Mouse (Mus musculus) embryo, embryonic 9.5 days (tissue): Measurements from ENCODE around the gene Cux1.
A peak's percentile ranks its signal among the peaks of the same experiment; 100 is the strongest.

Source experiments
- DNase-seq: peaks from one replicate; pipeline ENCODE4 v3.0.0-alpha.2; 2017; ENCODE audit errors: extremely low spot score

Gene Cux1

GRCm38 (mm10) chr5:136566812-136567175 lies 496 bp downstream of the Cux1 start:
- DNase-seq, result no peak

DNA sequence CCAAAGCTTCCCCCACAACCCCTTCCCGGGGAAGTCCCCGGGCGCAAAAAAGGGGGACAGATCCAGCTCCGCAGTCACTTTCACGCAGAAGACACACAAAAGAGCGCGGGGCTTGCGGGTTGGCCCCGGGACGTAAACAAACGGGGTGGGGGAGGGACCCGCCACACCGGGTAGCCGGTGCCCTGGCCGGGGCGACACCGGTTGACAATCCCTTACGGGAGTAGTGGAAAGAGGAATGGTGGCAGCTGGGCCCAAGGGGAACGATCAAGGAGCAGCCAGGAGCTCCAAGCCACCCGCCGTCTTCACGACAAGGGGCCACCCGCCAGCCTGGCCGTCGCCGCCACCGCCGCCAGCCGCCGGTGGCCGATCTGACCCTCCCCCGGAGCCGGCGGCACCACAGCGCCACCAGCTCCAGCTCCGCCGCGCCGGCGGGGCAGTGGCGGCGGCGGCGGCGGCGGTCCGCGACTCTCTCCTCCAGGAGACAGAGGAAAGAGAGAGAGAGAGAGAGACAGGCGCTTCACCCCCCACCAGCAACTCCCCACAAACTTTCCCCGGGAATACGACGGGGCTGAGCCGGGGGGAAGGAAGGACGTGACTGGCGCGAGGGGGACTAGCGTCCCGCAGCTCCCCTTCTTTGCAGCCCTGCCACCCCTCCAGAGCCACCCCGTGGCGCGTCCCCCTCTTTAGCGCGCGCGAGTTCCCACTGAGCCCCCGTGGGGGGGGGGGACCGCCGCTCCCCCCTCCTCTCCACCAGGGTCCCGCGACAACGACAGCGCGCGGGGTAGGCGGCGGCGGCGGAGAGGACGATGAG lies 1.1 kb downstream of the Cux1 start:
- DNase-seq, result peak; percentile 74

- DNase-seq, result peak; percentile 58
Measured at GRCm38 (mm10) chr5:136565311-136565811, 1.9 kb downstream of the Cux1 start.

DNA sequence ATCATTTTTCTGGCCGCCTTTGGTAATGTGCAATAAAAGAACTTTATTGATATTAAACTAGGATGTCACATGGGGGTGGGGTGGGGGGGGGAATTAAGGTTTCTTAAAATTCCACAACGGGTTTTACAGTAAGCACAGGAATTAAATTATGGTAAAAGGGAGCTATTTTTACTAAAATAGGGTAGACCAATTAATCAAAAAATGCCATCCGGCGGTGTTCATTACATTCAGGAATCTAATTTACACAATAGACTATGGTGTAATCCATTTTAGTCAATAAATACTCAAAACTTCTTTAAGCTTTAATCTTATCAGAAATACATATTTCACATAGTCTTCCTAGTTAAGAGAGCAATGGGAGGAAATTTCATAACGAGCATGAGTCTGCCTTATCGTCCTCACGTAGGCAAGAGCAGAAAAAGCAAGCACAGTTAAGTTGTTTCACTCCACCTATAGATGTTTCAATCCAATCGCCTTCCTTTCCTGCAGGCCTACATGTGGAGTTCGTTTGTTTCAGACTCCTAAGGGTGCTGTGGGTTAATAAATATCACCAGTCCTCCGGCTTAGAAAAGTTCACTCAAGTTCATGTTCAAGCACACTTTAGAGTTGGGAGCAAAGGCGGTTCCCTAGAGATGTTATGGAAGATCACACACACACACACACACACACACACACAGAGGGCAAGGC lies 2.5 kb downstream of the Cux1 start:
- DNase-seq, result no peak

GRCm38 (mm10) chr5:136563996-136564395 lies 3.3 kb downstream of the Cux1 start:
- no peak for DNase-seq

- no peak for DNase-seq
Measured at GRCm38 (mm10) chr5:136563104-136563503, 4.2 kb downstream of the Cux1 start.

DNA sequence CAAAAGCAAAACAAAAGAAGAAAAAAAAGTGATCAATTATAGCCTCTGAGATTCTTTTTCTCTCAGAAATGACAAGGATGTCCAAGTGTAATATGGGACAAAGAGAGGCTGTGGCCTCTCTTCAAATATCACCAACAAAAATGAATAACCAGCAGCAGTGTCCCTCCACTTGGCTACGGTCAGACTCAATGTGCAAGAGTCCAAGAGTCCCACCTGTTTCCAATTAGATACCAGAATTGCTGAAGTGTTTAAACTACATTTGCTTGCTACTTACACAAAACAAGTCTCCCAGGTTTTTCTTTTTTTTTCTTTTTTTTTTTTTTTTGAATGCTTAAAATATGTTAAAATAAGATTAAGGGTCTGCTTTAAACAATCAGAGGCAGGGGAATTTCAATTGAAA lies 5.1 kb downstream of the Cux1 start:
- no peak for DNase-seq

GRCm38 (mm10) chr5:136561641-136562040 lies 5.6 kb downstream of the Cux1 start:
- no peak for DNase-seq

GRCm38 (mm10) chr5:136560656-136561055 lies 6.6 kb downstream of the Cux1 start:
- no peak for DNase-seq

- DNase-seq, result no peak
Measured at GRCm38 (mm10) chr5:136557446-136557845, 9.8 kb downstream of the Cux1 start.

DNA sequence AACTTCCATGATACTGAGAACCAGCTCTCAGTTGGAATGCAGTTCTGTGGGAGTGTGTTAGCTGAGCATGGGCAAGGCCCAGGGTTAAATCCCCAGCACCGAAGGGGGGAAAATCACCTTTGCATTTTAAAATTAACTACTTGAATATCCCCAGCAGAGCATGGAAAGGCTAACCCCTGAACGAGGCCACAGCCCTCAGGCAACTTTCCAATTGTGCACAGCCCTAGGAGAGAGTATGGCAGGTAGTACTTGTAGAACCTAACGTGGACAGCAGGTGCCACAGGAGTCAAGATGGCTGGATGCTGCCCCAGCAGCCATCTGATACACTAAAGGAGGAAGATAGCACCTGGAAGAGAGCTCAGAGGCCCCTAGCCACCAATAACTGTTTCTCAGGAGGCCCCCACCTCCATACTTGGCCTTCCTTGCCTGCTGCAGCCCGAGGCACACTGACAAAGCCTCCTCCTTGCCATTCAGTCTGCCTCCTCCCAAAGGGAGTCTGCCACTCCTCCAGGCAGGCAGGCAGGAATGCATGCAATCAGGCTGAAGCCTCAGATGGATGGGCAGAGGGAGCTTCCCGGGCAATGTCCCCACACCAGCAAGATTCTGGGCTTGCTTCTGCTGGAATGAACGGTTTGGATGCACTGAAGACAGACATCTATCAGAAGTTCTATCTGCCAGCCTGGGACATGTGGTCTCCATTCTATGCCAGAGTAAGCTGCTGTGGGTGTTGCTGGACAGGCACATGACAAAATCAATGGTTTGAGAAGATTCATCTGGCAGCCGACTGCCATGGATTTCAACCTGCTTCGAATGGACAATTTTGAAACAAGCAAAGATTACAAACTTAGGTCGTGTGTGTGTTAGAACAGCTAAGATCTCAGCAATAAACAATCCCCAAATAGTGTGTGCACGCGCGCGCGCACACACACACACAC lies 10.7 kb downstream of the Cux1 start:
- no peak for DNase-seq

DNA sequence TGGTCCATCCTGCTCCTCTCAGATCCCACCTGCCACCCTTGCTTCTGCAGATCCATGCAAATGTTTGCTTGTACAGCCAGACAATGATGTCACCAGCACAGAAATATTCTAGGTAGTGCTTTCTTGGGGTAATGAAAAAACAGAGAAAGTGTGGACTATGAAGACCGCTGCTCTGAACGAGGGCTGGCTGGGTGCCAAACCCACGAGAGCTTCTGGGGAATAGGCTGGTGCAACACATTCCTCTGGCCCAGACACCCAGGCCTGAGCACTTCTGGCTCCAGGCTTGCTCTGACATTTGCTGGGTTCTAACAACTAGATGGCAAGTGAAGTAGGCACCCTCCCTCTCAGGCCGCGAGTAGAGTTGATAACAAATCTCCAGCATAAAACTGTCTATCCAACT lies 11.6 kb downstream of the Cux1 start:
- no peak for DNase-seq

DNA sequence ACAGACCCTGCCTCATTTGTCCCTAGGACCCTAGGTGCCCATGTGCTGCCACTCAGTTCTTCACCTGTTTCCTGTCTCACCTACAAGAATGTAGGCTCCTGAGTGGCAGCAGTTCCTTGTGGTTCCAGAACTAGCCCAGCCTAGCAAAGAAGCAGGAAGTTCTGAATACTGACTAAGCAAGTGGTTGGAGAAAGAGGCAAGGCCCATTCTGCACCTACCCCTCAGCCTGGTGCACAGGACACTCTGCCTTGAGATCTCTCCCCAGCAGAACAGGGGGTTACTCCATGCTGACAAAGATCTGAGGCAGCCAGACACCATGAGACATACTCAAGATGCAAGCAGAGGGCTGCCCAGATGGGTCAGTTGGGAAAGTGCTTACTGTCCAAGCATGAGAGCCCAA lies 14.5 kb downstream of the Cux1 start:
- no peak for DNase-seq

- no peak for DNase-seq
Measured at GRCm38 (mm10) chr5:136552093-136552492, 15.2 kb downstream of the Cux1 start.

DNA sequence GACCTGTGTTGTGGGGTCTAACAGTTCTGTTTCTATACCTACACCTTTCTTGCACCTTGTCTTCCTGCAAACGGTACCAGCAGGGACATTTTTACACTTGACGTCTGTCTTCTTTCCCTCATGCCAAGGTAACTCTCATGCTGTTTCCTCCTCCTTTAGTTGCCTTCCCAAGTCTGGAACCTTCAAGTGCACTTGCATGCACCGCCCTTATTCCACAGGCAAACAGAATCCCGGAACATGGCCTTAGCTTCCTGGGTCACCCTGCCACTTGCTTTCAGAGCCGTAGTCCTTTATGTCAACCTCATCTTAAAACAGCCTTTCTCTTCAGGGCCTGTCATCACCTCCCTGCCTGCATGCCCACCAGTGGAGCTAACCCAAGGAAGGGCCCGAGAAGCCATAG lies 15.7 kb downstream of the Cux1 start:
- DNase-seq, result no peak

DNA sequence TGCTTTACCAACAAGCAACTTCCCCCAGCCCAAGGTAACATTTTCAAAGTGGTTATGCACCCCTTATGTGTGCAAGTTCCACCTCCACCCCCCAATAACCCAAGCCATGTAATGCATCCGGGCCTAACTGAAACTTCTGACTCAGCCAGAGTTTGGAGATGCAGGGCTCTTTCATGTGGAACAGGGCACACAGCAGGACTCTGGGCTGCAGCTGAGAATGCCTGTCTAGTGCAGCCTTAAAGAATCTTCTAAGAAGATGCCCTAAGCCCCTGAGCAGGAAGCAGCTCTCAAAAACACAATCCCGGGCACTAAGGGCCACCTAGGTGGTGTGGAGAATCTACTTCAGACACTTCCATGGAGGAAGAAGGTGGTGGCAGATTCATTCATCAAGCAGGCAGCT lies 16.6 kb downstream of the Cux1 start:
- no peak for DNase-seq

DNA sequence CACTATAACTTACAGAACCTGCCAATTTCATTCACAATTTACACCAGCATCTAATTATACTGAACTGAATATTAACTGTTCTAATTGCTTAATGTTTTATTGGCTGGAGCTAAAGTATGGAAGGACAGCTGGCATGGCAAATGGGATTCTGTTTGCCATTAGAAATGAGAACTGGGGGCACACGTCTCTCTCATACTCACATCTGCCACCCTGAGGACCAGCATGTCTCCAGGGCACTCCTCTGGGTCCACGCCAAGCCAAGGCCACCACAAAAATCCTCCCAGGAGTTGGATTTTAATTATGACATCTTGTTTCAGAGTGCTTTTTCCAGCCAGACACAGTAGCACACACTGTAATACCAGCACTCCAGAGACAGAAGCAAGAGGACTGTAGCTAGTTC lies 18.5 kb downstream of the Cux1 start:
- no peak for DNase-seq

- no peak for DNase-seq
Measured at GRCm38 (mm10) chr5:136545061-136545460, 22.2 kb downstream of the Cux1 start.

DNA sequence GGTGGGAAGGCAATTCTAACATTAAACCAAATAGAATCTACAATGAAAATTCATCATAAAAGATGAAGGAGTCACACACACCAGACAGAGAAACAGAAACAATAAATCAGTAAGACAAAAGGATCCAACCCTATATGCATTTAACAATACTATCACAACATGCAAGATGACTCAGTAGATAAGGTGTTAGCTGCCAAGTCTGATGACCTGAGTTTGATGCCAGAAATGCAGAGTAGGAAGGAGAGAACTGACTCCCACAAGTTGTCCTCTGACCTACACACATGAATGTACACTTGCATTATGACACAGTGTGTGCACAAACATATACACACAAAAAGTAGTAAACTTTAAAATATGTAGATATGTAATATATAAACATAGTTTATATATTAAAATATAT lies 24.1 kb downstream of the Cux1 start:
- no peak for DNase-seq

DNA sequence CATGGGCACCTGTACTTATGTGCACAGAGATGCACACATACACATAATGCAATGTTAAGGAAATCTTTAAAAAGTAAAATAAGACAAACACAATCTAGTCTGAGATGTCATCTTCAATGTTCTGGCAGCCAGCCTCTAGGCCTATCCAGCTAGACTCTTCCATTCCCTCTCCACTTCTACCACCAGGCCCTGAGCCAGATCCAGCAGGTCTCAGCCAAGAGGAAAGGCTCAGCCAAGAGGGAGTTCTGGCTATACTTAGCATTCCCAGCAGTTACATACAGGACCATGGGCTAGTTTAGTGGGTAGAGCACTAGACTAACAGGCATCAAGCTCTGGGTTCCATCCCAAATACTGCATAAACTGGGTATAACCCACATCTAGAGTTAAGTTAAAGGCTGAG lies 26.3 kb downstream of the Cux1 start:
- no peak for DNase-seq

DNA sequence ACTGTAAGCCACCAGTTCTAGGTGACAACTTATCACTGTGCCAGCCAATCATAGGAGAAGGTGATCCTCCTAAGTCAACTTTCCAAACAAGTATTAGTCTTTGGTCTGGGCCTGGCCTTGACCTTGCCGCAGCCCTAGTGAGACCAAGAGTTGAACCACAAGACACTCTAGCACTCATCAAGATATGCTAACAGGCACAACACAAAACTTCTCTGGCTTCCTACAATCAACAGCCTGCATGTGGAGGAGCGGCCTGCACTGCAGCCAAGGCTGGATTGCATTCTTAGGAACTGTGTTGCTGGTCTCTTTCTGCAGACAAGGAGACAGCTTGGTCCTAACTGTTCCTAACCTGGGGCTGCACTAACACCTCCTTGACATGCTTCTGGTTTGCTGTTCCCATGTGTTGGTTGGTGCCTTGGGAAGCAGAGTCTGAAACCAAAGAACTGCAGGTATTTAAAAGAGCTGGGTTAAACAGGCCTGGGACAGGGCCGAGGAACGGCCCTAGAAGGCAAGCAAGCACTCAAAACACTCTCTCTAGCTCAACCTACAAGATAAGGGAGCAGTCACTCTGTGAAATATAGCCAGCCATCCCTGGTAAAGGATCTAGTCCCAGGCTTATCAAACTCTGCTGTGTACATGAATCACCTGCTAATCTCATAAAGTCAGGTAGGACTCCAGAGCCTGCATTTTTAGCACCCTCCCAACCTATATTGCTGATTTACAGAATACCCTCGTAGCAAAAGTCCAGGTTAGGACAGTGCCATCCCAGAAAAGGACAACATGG lies 27.0 kb downstream of the Cux1 start:
- no peak for DNase-seq
